Mouse (Mus musculus) thymus, postnatal 0 days (tissue): ENCODE data around the gene Plac9a. TPM values are rescaled to one million over a fixed set of nuclear protein-coding genes. Genes with fewer than 3 reads are reported as not detected.

Experiments
- DNase-seq: peaks from one replicate; pipeline ENCODE4 v3.0.0-alpha.2; 2015; ENCODE audit warnings: low spot score
- polyA plus RNA-seq: library from polyadenylated mRNA; unstranded; fragments of >200 nt; fragmentation: Nextera tagmentation; extraction: Ambion mirVana; gene quantifications from 2 replicates; pipeline ENCODE4 v1.2.1, GENCODE M21; 2015

Plac9a gene
- polyA plus RNA-seq, 1 experiment from 2014 or later = not detected

DNA sequence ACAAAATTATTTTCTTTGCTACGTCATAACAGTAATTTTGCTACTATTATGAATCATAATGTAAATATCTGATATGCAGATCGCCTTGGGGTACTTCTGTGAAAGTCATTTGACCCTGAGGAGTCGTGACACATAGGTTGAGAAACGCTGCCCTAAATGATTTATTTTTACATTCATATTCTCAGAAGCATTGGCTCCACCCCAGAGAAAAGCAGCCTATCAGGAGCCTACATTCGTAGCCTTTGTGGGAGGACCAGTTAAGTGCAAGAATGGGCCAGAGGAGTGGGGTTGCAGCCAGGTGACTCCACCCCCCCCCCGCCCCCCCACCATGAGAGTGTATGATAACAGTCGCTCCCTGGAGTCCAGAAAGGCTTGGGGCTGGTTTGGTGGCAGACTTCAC, 63.1 kb downstream of the Plac9a start:
- DNase-seq = no peak

DNA sequence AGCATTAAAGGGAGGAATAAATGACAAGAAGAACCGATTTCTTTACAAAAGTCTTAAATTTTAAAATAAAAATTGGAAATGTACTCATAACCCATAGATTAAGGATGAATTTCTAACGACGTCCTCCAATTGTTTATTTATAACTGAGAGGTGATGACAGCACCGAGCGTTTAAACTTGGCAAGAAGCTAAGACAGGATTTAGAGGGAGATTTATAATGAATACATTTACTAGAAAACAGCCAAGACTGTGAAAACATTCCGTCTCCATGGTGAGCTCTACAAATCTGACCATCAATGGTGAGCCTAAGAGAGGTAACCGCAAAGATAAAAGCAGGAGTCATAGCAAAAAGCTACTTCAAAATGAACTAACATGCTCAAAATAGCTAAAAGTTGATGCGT, 64.5 kb downstream of the Plac9a start:
- no peak for DNase-seq

Other genes starting within 250 kb of the Plac9a start
- gene Ppif, start 208.9 kb downstream of the Plac9a start, polyA plus RNA-seq = 30.4 and 37.2 TPM in 2 replicates
- gene Zcchc24, start 134.1 kb downstream of the Plac9a start, polyA plus RNA-seq = 7.6 and 9.0 TPM in 2 replicates
- 48.4 and 49.0 TPM in 2 replicates for gene Anxa11, start 60.9 kb downstream of the Plac9a start, polyA plus RNA-seq
- gene Tmem254a, start 24.6 kb upstream of the Plac9a start, polyA plus RNA-seq = 0.72 and 1.8 TPM in 2 replicates
- gene Cphx1, start 35.2 kb upstream of the Plac9a start, polyA plus RNA-seq = not detected in 2 replicates
- 0.24 and 0.34 TPM in 2 replicates for gene Duxbl1, start 75.5 kb upstream of the Plac9a start, polyA plus RNA-seq
- gene Gm9780, start 139.6 kb upstream of the Plac9a start, polyA plus RNA-seq = 13.4 and 19.4 TPM in 2 replicates
- gene Tmem254c, start 164.3 kb upstream of the Plac9a start, polyA plus RNA-seq = 26.7 and 29.1 TPM in 2 replicates
- gene Cphx2, start 178.4 kb upstream of the Plac9a start, polyA plus RNA-seq = not detected in 2 replicates
- not detected in 2 replicates for gene Cphx3, start 179.2 kb upstream of the Plac9a start, polyA plus RNA-seq
- gene Duxbl2, start 215.2 kb upstream of the Plac9a start, polyA plus RNA-seq = not detected in 2 replicates